Mouse (Mus musculus): ENCODE measurements around the gene Fgg.

Fgg gene

DNA sequence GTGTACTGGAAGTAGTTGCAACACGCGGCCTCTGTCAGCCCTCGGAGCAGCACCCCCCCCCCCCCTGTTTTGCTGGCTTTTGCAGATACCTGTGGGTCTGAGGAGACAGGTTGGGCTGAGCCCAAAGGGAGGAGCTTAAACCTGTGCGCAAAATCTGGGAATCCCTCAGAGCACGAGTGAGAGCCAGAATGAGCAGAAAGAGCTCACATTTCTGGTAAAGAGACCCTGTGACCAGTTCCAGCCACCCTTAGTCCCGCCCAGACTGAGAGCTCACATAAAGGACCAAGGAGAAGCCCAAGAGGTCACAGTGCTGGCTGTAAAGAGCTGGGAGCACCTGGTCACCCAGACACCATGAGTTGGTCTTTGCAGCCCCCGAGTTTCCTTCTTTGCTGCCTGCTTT, at the start of gene Fgg:
TSS of gene Fgg (plus strand) at position 168 of the 400 bp plus-strand sequence.
- no peak for DNase-seq (ENCODE audit: low spot score)

DNA sequence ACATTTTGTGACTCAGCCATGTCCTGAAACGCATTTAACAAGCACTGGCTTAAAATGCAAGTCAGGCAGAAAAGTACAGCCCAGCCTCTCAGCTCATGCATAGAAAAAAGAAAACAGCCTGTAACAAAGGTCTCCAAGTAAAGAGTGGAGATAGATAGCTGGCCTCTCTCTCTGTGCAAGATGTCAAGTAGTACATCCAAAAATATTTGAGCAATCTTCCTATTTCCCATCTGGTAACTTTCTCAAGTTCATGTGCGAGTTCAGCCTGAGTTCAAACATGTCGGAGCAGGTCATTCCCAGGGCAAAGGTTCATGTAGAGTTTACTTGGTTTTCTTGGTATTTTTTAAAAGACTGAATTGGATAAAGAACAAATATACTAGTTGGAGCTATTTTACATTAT, 36.5 kb upstream of the Fgg start:
- no peak for DNase-seq (ENCODE audit: low spot score)

DNA sequence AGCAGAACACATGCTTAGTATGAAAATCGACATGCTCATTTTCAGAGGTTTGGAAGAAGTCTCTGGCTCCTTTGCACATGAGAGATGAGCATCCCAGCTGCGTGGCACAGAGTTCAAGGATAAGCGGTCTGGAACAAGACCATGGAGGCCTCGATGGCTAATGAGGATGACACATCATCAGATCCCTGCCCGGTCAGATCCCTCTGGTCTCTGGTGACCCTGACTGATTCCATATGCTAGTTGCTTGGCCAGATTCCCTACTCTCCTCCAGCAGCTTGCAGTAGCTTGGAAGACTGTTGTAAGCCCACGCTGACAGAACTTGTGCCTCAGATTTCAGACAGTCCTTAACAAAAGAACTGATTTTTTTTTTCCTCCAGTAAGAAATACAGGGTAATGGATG, 26.7 kb upstream of the Fgg start:
- DNase-seq (ENCODE audit: low spot score) = no peak

DNA sequence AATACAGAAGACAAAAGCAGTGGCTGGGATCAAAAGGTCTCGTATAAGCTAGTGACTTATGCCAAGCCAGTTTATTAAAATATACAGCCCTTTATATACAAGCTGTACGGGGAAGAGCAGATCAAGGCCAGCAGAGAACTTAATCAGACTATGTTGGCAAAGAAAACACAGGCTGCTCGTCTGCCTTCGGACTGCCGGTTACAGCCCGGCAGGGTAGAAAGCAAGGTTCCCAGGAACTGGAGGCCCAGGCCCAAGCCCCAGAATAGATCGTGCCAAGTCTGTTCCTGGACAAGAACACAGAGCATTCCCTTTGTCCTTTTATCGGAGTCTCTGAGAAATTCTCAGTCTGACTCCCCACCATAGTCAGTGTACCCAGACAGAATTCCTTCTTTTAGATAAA, 25.7 kb upstream of the Fgg start:
- DNase-seq (ENCODE audit: low spot score) = no peak

DNA sequence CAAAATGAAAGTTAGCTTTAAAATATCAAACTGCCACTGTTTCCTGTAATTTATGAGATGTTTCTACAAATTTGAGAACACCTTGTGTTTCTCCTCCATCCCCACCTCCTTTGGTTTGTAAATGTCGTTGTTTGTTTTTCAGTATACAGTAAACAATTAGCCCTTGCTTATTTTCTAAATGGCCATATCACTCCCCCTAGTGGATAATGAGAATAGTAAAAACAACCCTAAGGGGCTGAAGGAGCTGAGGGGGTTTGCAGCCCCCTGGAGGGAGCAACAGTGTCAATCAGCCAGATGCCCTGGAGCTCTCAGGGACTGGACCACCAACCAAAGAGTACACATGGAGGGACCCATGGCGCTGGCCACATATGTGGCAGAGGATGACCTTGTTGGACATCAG, 22.7 kb upstream of the Fgg start:
- DNase-seq (ENCODE audit: low spot score) = no peak

DNA sequence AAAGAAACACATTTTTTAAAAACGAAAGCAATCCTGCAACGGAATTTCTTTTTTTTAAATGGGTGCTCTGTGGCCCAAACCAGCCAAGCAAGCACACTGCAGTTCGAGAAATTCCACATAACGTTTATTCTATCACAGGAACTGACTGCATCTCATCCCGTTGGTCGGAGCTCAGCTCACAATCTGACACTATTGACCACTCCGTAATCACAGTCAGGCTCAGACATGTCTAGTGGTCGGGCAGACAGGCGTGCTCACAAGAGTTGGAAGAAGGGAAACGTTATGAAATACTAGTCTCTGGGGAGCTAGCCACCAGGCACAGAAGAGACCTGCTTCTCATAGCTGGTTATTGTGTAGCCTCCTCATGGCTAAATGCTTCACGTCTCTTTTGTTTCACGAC, 15.6 kb upstream of the Fgg start:
- no peak for DNase-seq (ENCODE audit: low spot score)

DNA sequence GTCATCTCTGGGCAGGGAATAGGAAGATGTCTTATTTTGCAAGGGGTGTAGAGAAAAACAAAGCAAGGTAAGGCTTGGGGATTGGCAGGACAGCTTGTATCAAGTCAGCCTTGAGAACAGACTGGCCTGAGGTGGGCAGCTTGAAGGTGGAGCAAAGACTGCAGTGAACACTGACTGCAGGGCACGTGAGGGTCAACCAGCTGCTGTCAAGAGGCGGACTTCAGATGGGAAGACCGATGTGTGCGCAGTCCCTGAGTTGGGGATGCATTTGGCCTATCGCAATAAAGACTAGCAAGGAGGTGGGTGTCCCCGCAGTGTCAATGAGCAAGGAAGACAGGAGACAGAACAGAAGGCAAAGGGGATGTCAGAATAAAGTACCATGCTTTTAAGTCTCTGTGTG, 14.6 kb upstream of the Fgg start:
- no peak for DNase-seq (ENCODE audit: low spot score)

DNA sequence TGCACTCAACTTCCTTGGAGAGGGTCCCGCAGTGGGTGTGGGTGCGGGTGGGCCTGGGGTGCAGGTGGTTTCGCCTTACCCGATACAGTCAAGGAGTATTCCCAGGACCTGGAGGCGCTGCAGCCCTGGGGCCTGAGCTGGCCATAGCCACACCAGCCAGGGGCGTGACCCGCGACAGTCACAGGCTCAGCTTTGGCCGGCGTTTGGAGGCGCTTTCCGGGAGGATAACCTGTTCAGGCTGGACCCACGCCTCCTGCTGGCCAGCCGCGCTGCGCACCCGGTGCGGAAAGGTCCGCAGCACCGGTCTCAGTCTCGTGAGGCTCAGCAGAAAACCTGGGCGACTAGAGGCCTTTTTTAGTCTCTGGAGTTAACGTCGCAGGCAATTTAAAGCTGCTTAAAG, 12.2 kb upstream of the Fgg start:
- DNase-seq (ENCODE audit: low spot score) = peak; percentile 57

DNA sequence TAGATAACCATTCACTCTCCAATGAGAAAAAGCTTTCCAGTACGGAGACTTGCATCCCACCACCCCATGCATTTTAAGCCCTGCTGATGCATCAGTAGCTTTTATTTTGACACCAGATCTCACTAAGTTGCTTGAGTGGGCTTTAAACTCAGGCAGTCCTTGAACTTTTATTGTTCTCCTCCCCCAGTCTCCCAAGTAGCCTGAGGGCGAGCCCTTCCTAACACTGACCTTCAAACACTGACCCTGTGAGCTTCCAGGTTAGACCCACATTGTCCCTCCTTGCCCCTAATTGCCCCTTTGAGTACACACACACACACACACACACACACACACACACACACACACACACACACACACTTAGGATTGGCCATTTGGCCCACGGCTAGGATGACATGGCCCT, 10.9 kb upstream of the Fgg start:
- no peak for DNase-seq (ENCODE audit: low spot score)

DNA sequence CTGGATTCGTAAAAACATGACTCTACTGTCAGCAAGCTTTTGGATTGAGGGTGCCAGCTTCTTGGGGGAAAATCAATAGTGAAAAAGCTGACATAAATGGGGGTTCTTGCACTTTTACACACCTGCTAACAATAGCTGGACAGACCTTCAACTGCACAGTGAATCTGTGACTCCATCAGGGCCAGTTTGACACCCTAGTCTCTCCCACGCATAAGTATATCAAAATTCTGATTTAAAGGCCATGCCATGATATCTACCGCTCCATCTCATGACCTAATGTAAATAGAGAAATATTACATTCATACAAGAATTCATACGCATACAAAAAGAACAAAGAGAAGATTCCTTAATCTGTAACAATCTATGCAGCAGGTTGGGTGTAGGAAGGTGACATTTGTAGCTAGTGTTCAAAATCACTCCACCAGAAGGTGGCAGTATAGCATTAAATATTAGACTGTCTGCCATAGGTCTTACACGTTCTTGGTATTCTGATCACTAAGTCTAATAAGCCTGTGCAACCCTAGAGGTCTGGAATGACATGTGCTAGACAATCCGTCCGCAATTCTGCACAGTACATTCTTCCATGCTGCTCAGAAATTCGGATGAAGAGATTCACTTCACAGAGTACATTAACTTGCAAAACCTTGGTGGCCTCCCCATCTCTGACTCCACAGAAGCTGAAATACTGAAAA, 8.6 kb upstream of the Fgg start:
- DNase-seq (ENCODE audit: low spot score) = peak; percentile 38

DNA sequence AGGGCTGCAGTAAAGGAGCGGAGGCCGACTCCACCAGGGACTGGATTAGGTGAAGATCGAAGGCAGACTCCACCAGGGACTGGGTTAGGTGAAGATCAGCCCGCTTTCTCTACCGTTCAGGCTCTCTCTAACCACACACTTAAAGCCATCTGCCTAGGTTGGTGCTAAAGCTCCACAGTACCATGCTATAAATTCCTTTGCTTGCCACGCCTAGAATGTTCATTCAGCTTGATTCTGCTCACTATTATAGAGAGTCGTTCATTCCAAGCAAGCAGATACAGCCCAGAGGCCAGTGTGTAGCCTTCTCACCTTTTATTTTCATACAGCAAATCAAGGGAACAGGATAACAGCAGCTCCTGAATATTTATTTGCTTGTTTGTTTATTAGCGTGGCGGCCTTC, 7.5 kb upstream of the Fgg start:
- no peak for DNase-seq (ENCODE audit: low spot score)

DNA sequence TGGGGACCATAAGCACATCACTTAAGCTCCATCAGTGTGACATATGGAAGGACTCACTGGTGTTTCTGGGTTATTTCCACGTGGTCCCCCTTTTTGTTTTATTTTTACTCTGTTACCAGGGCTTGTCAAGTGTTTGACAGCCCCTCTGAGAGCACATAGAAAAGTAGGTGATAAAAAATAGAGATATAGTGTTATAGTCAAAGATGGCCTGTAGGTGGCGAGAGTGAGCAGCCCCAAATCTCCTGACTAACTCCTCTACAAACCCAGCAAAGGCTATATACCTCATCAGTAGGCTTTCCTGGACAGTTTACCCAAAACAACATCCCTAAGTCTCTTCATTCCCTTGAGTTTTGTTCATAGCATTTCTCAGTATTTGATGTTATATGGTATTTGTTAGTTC, 5.3 kb upstream of the Fgg start:
- DNase-seq (ENCODE audit: low spot score) = peak; percentile 14

DNA sequence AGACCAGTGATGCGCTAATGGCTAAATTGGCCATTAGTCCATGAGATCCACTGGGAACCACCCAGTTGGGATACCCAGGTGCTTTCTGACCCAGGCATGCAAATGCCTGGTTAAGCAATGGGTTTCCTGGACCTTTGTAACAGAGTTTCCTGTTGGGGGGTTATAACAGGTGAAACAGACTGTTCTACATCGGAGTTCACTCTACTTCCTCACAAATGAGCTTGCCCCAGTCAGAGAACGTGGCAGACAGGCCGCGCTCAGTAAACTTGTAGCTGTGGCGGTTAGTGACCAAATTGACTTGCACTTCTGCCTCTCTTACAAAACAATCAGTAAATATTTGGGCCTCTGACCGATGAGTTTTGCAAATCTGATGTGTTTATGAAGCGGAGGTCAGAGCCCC, 4.5 kb upstream of the Fgg start:
- DNase-seq (ENCODE audit: low spot score) = no peak

DNA sequence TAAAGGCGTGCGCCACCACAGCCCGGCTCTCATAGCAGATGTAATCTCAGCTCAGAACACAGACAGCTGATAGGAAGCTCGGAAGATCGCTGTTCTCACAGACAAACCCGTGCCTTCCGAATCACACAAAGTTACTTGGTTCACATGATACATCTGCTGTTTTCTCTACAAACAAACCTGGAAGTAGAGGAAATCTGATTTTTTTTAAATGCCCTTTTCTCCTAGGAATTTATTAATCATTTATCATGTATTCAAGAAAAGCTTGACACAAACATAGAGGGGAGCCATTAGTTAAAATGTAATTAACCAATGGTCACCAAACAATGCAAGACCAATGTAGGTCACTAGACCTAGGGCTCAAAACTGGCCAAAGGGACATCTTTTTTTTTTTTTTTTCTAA, 2.7 kb upstream of the Fgg start:
- DNase-seq (ENCODE audit: low spot score) = no peak

DNA sequence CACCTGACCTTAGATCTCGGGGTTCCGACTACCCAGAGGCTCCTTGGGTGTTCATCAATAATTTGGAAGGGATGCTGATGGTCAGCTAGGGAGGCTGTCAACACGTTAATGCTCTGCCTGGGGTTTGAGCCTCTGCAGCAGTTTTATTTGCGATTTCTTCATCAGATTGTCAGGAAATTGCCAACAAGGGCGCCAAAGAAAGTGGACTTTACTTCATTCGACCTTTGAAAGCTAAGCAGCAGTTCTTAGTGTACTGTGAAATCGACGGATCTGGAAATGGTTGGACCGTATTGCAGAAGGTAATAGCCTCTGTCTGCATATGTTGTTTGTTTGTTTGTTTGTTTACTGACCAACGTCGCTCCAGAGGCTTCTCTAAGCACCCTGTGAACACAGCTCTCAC, 2.8 kb downstream of the Fgg start:
- no peak for DNase-seq (ENCODE audit: low spot score)

DNA sequence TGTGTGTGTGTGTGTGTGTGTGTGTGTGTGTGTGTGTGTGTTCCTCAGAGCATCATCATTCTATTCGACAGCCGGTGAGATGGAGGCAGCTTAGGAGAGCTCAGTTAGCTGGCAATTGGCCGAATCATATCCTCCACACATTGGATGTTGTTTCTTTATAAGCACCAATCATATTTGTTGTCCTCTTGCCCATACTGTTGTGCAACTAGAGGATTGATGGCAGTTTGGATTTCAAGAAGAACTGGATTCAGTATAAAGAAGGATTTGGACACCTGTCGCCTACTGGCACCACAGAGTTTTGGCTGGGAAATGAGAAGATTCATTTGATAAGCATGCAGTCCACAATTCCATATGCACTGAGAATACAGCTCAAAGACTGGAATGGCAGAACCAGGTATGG, 3.6 kb downstream of the Fgg start:
- DNase-seq (ENCODE audit: low spot score) = no peak

DNA sequence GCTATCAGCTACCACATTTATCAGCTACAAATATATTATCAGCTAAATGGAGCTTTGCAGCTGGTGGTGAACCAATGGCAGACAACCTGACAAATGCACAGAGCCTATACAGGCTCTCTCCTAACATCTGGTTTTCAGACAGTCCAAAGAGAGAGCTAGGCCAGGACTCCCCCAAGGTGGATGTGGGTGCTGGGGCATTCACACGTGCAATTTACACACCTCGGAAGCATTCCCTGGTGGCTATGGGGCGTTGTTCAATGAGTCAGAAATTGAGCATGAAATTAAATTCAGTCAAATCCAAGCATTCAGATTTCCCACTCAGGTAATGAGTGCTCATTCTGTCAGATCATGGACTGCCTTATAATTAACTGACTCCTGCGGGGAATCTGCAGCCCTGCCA, 4.0 kb downstream of the Fgg start:
- DNase-seq (ENCODE audit: low spot score) = no peak

DNA sequence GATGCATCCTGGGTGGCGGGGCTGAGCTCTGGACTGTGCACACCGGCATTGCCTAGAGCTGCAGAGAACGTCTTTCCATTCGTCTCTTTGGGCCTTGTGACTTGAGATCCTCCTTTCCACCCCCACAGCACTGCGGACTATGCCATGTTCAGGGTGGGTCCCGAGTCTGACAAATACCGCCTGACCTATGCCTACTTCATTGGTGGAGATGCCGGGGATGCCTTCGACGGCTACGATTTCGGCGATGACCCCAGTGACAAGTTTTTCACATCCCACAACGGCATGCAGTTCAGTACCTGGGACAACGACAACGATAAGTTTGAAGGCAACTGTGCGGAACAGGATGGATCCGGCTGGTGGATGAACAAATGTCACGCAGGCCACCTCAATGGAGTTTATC, 5.1 kb downstream of the Fgg start:
- no peak for DNase-seq (ENCODE audit: low spot score)

DNA sequence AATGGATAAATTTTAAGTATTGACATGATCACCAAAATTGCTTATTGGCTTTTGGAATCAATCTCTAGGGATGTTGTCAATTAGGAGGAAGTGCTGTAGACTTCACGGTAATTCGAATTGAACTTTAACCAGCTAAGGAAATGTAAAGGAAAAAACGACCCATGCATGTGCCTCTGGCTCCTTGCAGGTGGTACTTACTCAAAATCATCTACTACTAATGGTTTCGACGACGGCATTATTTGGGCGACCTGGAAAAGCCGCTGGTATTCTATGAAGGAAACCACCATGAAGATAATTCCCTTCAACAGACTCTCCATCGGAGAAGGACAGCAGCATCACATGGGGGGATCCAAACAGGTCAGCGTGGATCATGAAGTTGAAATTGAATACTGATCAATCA, 6.4 kb downstream of the Fgg start:
- DNase-seq (ENCODE audit: low spot score) = no peak

DNA sequence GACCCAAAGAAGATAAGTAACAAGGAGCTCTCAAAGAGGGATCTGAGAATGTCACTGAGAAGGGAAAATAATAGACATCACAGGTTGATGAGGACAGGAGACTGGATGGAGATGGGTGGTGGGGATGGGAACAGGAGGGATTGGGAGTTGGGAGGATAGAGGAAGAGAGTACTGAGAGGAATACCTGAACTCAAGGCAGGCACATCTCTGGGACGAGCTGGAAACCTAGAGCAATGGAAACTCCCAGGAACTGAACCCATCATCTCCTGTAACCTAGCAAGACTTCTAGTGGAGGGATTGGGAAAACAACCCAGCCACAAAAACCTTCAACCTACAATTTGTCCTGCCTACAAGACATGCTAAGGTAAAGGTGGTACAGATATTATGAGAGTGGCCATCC, 8.7 kb downstream of the Fgg start:
- DNase-seq (ENCODE audit: low spot score) = no peak

DNA sequence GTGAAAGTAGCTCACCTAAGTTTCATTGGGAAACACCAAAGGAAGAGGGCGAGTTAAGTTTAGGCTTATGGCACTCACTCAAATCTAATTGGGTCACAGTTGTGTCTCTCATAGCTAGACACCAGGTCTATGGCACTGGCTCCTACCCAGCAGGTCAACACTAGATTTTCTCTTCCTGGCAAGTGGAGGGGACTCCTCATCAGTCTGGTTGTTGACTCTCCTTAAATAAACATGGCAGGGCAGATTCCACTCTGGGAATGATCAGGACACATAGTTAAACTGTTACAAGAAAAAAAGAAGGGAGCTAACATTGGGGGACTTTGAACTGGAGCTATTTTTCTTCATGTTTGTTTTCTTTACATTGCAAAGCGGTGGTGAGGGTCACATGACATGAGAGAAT, 12.9 kb downstream of the Fgg start:
- no peak for DNase-seq (ENCODE audit: low spot score)

DNA sequence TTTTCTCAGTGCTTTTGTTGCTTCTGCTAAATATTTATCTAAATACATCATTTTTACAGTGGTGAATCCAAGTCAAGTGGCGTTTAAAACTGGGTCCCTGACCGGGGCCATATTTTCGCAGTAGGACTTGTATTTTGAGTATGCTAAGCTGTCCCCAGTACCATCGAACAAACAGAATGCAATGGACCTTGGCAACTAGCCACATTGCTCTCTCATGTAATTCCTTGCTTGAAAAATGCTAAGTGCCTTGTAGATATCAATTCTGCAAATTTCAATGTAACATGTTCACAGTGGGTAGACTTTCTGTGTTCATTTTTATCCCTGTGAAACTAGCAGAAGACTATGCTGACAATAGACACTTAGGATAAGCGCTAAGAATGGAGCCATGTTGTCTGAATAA, 13.7 kb downstream of the Fgg start:
- no peak for DNase-seq (ENCODE audit: low spot score)

DNA sequence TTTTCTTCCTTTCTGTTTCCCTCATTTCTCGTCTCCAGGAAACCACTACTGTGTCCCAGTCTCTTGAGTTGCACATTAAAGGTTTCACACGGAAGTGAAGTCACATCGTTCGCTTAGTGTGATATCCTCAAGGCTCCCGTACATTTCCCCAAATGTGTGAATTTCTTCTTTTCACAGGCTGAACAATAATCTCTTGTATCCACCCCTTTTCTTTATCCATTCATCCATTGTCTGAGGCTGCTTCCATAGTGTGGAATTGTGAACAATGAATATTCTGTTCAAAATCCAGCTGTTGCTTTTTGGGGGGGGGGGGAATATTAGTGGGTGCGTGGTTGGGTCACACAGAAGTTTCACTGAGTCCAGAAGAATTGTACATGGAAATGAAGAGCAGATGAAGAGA, 17.5 kb downstream of the Fgg start:
- no peak for DNase-seq (ENCODE audit: low spot score)

DNA sequence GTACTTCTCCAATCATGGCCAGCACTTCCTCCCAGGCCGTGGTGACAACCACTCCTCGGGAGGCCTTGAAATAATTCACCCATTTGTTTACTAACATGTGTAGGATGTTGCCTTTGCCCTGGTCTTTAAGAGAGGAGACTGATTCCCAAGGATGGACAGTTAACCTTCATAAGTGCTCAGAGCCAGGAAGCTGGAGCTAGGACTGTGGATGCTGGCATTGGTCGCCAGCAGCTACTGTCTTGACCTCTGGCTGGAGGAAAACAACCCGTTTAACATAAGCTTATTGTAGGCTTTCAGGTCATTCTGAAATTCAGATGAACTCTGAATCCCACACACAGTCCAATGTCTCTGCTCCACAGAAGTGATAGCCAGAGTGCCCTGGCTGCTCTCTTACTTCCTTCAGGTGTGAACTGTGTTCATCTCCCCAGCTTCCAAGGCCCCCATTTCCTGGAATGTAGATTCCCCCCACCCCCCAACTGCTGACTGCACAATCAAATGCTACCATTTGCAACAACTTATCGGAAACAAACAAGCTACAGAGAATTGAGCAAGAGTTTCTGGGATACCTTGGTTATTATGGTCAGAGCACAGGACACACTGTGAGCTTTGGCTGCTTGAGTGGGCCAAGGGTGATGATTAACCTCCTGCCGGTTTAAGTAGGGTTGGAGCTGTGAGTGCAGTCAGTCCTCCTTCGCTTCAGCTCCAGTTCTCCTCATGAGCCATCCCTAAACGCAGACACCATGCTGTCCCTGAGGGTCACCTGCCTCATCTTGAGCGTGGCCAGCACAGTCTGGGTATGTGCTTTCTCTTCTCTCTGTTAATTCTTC, 18.2 kb downstream of the Fgg start, which contains the start of gene Fga:
TSS of gene Fga (plus strand) at position 602 of the 827 bp plus-strand sequence.
- DNase-seq (ENCODE audit: low spot score) = no peak
